Mouse (Mus musculus): ENCODE measurements at regions not wholly inside any gene's neighbourhood (a gene's known extent, or its start where the extent isn't known, plus 50 kb on each side); places are given as distances from the start of the nearest gene placed in this dataset.

DNA sequence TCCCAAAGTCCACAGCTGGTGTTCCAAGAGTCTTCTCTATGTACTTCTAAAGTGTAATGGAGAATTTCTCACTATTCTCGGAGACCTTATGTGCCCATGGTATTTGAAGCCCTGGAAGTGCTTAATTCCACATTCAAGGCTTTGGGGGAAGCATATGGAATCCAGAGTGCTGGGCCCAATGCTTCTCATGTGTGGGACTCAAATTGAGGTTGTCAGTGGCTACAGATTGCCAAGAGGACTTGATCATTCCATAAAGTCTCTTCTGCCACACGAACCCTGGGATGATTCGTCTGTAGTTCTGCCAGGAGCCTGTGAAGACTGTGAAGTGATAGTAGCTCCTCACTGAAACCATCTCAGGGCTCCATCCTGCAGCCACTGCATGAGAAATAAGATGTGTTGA, 275.3 kb downstream of the Bckdhb start:
- TF ChIP-seq POLR2A (IDR thresholded peaks at IDR 0.05; ENCODE audit: borderline replicate concordance, extremely low read depth, insufficient read depth, insufficient read length, poor library complexity, severe bottlenecking), result no peak
- TF ChIP-seq CTCF (IDR thresholded peaks at IDR 0.05; ENCODE audit: borderline replicate concordance, extremely low read depth, insufficient read depth, insufficient read length), result no peak
